Mouse (Mus musculus) olfactory bulb, adult 2 months (tissue): ENCODE data around the gene Cyb5r3.

Experiments used
- CTCF ChIP-seq: fragments of 200-500 bp; IDR thresholded peaks from 2 replicates; pipeline ENCODE4 v1.5.1; 2012; ENCODE audit warnings: low read depth, mild to moderate bottlenecking, low read length, moderate library complexity; ENCODE audit not compliant: insufficient read depth
- POLR2A ChIP-seq: fragments of 200-500 bp; IDR thresholded peaks from 2 replicates; pipeline ENCODE4 v1.6.1; 2012; ENCODE audit warnings: mild to moderate bottlenecking, low read depth, low read length, moderate library complexity; ENCODE audit not compliant: insufficient read depth

GRCm38 (mm10) chr15:83221721-83222120, 49.3 kb upstream of the Cyb5r3 start:
- TF ChIP-seq POLR2A: no peak
- TF ChIP-seq CTCF: no peak
